Mouse (Mus musculus): ENCODE results near the gene Nsl1. TPM values are rescaled to one million over a fixed set of nuclear protein-coding genes. Genes with fewer than 3 reads are reported as not detected.

Gene Nsl1
- polyA plus RNA-seq (2012; rRNA removed; ENCODE audit: low replicate concordance), result 0.56 and 1.5 TPM in 2 replicates

GRCm38 (mm10) chr1:191062781-191063485 is at the start of gene Nsl1, which contains the start of gene Tatdn3:
Gene Nsl1, plus strand, starts transcription at chr1:191063012.
Gene Tatdn3, minus strand, starts transcription at chr1:191062932.

GRCm38 (mm10) chr1:191026021-191026713 is 36.6 kb upstream of the Nsl1 start, which contains the start of gene Flvcr1:
Gene Flvcr1, minus strand, starts transcription at chr1:191026158.

GRCm38 (mm10) chr1:191036554-191037334 is 26.1 kb upstream of the Nsl1 start, which contains the start of gene Spata45:
Gene Spata45, plus strand, starts transcription at chr1:191036639.

GRCm38 (mm10) chr1:191097802-191098747 is 35.3 kb downstream of the Nsl1 start, which contains the start of gene Batf3:
Gene Batf3, plus strand, starts transcription at chr1:191097847.

Other genes starting within 250 kb of the Nsl1 start
- 9.5 and 13.3 TPM in 2 replicates for gene Rps6kc1, start 151.2 kb upstream of the Nsl1 start, polyA plus RNA-seq (2012; rRNA removed; ENCODE audit: low replicate concordance)
- gene Angel2, start 137.9 kb upstream of the Nsl1 start, polyA plus RNA-seq (2012; rRNA removed; ENCODE audit: low replicate concordance), result 31.0 and 37.8 TPM in 2 replicates
- 0.66 and 7.1 TPM in 2 replicates for gene Vash2, start 83.7 kb upstream of the Nsl1 start, polyA plus RNA-seq (2012; rRNA removed; ENCODE audit: low replicate concordance)
- 6.9 and 15.1 TPM in 2 replicates for gene Flvcr1, start 36.9 kb upstream of the Nsl1 start, polyA plus RNA-seq (2012; rRNA removed; ENCODE audit: low replicate concordance)
- not detected in 2 replicates for gene Spata45, start 26.4 kb upstream of the Nsl1 start, polyA plus RNA-seq (2012; rRNA removed; ENCODE audit: low replicate concordance)
- gene Tatdn3, start 80 bp upstream of the Nsl1 start, polyA plus RNA-seq (2012; rRNA removed; ENCODE audit: low replicate concordance), result 11.8 and 12.1 TPM in 2 replicates
- 10.2 and 12.1 TPM in 2 replicates for gene Batf3, start 34.8 kb downstream of the Nsl1 start, polyA plus RNA-seq (2012; rRNA removed; ENCODE audit: low replicate concordance)
- not detected in 2 replicates for gene Fam71a, start 101.8 kb downstream of the Nsl1 start, polyA plus RNA-seq (2012; rRNA removed; ENCODE audit: low replicate concordance)
- gene Atf3, start 155.0 kb downstream of the Nsl1 start, polyA plus RNA-seq (2012; rRNA removed; ENCODE audit: low replicate concordance), result 5.1 and 7.7 TPM in 2 replicates

Measured in subcutaneous adipose tissue, adult 2 months (tissue).